Mouse (Mus musculus): Measurements from ENCODE around the gene Prkcb. TPM values are rescaled to one million over a fixed set of nuclear protein-coding genes. Genes with fewer than 3 reads are reported as not detected.

Gene Prkcb
- polyA plus RNA-seq, 1 experiment: 1.0 TPM

DNA sequence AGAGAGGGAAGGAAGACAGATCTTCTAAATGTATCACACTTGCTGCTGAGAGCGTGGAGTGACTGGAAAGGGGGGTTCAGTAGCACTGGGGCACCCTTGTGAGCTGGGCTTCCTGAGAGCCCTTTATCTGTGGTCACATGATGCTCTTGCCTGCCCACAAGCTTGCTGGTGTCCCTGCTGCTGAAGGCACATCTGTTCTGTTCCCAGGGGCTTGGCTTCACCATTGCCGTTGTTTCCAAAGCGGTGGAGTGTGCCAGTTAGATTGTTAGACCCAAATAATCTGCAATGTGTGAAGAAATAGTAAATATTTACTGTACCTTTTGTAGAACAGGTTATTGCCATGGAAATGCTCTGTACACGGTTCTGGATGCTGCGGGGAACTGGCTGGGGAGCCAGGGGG lies 101.6 kb downstream of the Prkcb start:
- no peaks in the 10 kb centered on the region for H3K4me1 ChIP-seq (ENCODE audit: control insufficient read depth, insufficient read depth, low read length)
- no peak overlapping the region for H3K4me3 ChIP-seq (ENCODE audit: insufficient read depth, low read length)
- TF ChIP-seq CTCF (IDR thresholded peaks at IDR 0.05; ENCODE audit: borderline replicate concordance, insufficient read depth, low read length) (no peak), POLR2A (IDR thresholded peaks at IDR 0.05; ENCODE audit: low read depth, low read length) (no peak)
- H3K27ac ChIP-seq (ENCODE audit: insufficient read depth, low read length): no peak overlapping the region

DNA sequence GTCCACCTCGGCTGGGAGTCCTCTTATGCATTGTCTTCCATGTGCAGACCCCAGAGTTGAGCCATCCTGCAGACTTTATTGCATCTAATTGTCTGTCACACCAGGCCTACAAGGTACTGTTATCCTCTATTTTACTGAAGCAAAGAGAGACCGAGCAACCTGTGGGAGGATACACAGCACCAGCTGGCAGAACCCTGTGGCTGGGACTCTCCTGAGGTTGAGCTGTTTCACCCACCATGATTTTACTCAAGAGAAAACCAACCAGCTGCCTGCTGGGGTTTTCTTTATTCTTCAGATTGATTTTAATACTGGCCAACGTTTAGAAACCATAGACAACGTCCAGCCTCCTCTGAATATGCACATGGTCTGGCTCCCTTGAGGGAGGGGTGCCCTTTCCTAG lies 102.1 kb downstream of the Prkcb start:
- Histone ChIP-seq H3K4me3 (ENCODE audit: insufficient read depth, low read length) (no peak overlapping the region), H3K27ac (ENCODE audit: insufficient read depth, low read length) (no peak overlapping the region), H3K4me1 (ENCODE audit: control insufficient read depth, insufficient read depth, low read length) (no peaks in the 10 kb centered on the region)
- no peak for TF ChIP-seq CTCF (IDR thresholded peaks at IDR 0.05; ENCODE audit: borderline replicate concordance, insufficient read depth, low read length)
- no peak for TF ChIP-seq POLR2A (IDR thresholded peaks at IDR 0.05; ENCODE audit: low read depth, low read length)

DNA sequence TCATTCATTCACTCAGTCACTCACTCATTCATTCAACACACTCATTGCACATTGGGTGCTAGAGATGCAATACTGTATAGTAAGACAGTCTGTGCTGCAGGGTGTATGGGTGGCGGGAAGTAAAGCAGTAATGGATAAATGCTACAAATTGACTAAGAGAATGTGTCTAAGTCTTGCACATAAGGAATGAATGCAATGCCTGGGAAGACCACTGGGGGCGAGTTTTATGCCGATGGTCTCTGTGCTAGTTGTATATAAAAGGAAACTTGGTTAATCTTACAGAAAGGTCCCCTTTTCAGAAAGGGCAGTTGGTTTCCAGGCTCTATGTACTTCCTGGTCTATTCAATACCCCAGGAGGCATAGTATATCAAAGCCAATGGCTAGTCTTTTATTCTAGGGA lies 102.8 kb downstream of the Prkcb start:
- TF ChIP-seq POLR2A (IDR thresholded peaks at IDR 0.05; ENCODE audit: low read depth, low read length): no peak
- no peak for TF ChIP-seq CTCF (IDR thresholded peaks at IDR 0.05; ENCODE audit: borderline replicate concordance, insufficient read depth, low read length)
- H3K27ac ChIP-seq (ENCODE audit: insufficient read depth, low read length): no peak overlapping the region
- no peaks in the 10 kb centered on the region for H3K4me1 ChIP-seq (ENCODE audit: control insufficient read depth, insufficient read depth, low read length)
- no peak overlapping the region for H3K4me3 ChIP-seq (ENCODE audit: insufficient read depth, low read length)

DNA sequence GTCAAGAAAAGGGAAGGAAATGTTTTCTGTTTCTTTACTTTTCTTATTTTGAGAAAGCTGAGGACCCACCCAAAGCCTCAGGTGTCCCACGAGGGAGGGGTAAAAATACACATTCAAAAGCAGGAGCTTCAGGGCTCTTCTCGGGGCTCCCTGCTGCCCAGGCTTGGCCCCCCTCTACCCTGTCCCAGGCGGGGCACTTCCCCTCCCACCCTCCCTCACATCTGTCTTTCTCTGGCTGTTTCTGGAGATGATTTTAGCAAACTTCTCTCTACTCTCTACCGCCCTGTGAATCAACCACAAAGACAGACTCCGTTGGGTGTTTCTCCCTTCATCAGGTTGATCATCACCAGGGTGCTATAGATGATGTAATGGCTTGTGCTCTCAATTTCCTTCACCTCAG lies 105.4 kb downstream of the Prkcb start:
- Histone ChIP-seq H3K4me3 (ENCODE audit: insufficient read depth, low read length) (no peak overlapping the region), H3K4me1 (ENCODE audit: control insufficient read depth, insufficient read depth, low read length) (no peaks in the 10 kb centered on the region), H3K27ac (ENCODE audit: insufficient read depth, low read length) (no peak overlapping the region)
- TF ChIP-seq CTCF (IDR thresholded peaks at IDR 0.05; ENCODE audit: borderline replicate concordance, insufficient read depth, low read length): no peak
- no peak for TF ChIP-seq POLR2A (IDR thresholded peaks at IDR 0.05; ENCODE audit: low read depth, low read length)

DNA sequence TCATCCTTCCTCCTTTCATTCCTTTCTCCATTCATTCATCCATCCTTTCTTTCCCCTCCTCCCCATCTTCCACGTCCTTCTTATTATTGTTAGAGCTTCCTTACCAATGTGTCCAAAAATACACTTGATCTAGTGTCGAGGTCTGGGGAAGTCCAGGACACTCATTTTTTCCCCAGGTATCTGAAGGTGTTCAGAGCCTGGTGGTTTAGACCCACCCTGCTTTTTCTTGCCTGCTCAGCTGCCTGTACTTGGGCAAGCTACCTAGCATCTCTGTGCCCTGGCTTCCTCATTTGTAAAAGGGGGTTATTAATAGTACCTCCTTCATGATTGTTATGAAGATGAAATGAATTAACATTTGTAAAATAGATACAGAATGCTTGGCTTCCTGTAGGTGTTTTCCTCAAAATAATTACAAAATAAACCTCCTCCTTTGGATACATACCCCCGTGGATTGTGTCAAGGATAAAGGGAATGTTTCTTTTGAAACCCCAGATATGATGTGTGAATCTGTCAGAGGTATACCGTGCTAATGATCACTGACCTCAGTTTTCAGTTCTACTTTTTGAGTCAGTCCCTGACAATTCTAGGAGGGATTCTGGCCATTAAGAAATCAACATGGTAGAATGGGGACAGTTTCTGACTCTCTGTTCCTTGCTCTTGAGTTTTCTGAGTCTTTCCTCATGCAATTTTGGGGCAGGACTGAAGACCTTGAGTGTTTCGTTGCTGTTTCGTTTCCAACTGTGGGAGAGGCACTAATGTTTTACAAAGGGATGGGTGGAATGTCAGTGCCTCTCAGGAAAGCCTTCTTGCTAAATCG lies 106.8 kb downstream of the Prkcb start:
- Histone ChIP-seq H3K4me1 (ENCODE audit: control insufficient read depth, insufficient read depth, low read length) (no peaks in the 10 kb centered on the region), H3K27ac (ENCODE audit: insufficient read depth, low read length) (no peak overlapping the region), H3K4me3 (ENCODE audit: insufficient read depth, low read length) (no peak overlapping the region)
- TF ChIP-seq POLR2A (IDR thresholded peaks at IDR 0.05; ENCODE audit: low read depth, low read length) (no peak), CTCF (IDR thresholded peaks at IDR 0.05; ENCODE audit: borderline replicate concordance, insufficient read depth, low read length) (no peak)

DNA sequence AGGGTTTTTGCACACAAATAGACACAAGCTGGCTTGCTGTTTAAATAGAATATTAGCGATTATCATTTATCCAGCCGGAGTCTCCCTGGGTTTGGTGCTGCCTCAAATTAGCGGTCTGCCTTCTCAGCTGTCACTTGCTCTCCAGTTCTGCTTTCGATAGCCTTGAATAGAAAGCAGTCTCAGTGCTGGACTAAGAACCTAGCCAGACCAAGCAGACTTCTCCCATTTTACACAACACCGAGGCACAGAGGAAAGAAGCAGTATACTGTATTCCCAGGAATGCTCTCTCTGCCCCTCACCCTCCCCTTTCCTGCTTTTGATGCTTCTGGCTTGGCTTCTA lies 107.4 kb downstream of the Prkcb start:
- Histone ChIP-seq H3K27ac (ENCODE audit: insufficient read depth, low read length) (no peak overlapping the region), H3K4me3 (ENCODE audit: insufficient read depth, low read length) (no peak overlapping the region), H3K4me1 (ENCODE audit: control insufficient read depth, insufficient read depth, low read length) (no peaks in the 10 kb centered on the region)
- TF ChIP-seq CTCF (IDR thresholded peaks at IDR 0.05; ENCODE audit: borderline replicate concordance, insufficient read depth, low read length) (no peak), POLR2A (IDR thresholded peaks at IDR 0.05; ENCODE audit: low read depth, low read length) (no peak)

DNA sequence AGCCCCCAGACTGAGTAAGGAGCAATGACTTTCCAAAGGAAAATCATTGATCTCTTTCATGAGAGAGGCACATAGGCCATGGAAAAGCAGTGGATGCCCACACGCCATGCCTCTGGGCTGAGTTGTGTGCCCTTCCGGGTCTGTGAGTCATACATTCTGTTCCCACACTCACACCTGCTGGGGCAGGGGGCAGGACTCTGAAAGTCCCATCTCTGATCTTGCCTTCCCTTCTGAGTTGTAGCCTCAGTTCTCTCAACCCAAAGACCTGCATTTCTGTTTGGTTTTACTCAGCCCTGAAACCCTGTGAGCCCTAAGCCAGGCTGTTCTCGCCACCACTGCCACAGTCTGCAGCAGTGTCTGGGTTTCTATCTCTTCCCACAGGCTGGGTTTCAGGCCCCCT lies 109.1 kb downstream of the Prkcb start:
- TF ChIP-seq POLR2A (IDR thresholded peaks at IDR 0.05; ENCODE audit: low read depth, low read length) (no peak), CTCF (IDR thresholded peaks at IDR 0.05; ENCODE audit: borderline replicate concordance, insufficient read depth, low read length) (no peak)
- H3K4me3 ChIP-seq (ENCODE audit: insufficient read depth, low read length): no peak overlapping the region
- no peaks in the 10 kb centered on the region for H3K4me1 ChIP-seq (ENCODE audit: control insufficient read depth, insufficient read depth, low read length)
- H3K27ac ChIP-seq (ENCODE audit: insufficient read depth, low read length): no peak overlapping the region

DNA sequence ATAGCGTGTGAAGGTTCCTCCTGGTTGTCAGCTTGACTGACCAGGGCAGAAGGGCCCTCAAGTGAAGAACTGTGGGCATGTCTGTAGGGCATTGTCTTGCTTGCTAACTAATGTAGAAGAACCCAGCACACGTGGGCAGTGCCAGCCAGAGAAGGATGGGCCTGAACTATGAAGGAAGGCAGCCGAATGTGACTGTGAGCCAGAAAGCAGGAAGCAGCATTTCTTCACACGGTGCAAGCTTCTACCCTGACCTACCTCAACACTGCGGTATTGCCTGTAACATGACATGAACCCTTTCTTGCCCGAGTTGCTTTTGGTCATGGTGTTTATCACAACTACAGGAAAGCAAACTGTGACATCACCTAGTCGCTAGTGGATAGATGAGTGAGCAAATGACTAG lies 113.5 kb downstream of the Prkcb start:
- Histone ChIP-seq H3K4me3 (ENCODE audit: insufficient read depth, low read length) (no peak overlapping the region), H3K27ac (ENCODE audit: insufficient read depth, low read length) (no peak overlapping the region), H3K4me1 (ENCODE audit: control insufficient read depth, insufficient read depth, low read length) (no peaks in the 10 kb centered on the region)
- no peak for TF ChIP-seq POLR2A (IDR thresholded peaks at IDR 0.05; ENCODE audit: low read depth, low read length)
- no peak for TF ChIP-seq CTCF (IDR thresholded peaks at IDR 0.05; ENCODE audit: borderline replicate concordance, insufficient read depth, low read length)

DNA sequence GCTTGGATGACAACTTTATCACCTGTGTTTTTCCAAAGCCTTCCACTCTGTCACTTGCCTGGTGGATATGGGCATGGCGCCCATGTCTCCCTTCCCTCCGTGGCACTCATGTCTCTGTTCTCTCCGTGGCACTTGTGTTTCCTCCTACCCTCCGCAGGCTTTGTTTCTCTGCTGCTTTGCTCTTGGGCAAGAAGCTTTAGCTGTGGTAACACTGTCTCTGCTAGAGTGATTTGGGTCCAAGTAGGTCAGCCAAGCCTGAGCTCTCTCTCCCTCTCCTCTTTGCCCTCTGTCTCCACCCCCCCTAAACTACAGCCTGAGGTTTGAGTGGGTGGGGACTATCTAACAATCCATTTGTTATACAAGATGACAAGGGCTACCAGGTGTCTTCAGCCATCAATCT lies 114.8 kb downstream of the Prkcb start:
- Histone ChIP-seq H3K27ac (ENCODE audit: insufficient read depth, low read length) (no peak overlapping the region), H3K4me1 (ENCODE audit: control insufficient read depth, insufficient read depth, low read length) (no peaks in the 10 kb centered on the region), H3K4me3 (ENCODE audit: insufficient read depth, low read length) (no peak overlapping the region)
- TF ChIP-seq POLR2A (IDR thresholded peaks at IDR 0.05; ENCODE audit: low read depth, low read length) (no peak), CTCF (IDR thresholded peaks at IDR 0.05; ENCODE audit: borderline replicate concordance, insufficient read depth, low read length) (no peak)

DNA sequence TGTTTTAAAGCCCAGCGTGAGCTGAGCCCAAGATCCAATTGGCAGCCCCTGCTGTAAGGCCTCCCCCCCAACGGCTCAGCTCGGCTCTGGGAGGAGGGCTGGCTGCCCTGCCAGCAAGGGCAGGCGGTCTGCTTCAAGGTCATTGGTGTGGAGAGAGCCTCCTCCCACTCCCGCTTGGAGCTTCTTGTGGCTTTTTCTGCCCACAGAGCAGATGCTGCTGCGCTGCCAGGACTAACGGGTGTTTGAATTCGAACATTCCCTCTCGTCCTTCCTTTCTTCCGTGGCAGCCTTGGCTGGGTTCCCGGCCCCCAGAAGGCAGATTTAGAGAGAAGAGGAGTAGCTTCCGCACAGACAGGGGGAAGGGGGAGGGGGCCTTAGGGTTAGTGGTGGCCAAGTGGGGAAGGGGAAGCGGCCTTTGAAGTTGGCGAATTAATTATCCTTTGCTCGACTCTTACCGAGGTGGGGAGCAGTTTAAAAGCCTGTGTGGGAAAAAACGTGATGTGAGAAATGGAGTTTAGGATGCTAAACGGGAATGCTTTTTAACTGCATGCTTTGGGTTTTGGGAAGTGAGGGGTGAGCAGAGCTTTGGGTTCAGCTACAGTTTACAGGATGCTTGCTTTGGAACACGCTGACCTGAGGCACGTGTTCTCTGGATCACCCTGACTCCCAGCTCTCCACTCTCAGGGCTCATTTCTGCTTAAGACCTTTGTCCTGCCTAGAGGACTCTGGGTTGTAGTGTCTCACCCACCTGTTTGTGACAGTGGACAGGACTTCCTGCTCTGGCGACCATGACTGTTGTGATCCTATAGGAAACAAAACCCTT lies 116.2 kb downstream of the Prkcb start:
- Histone ChIP-seq H3K4me3 (ENCODE audit: insufficient read depth, low read length) (no peak overlapping the region), H3K27ac (ENCODE audit: insufficient read depth, low read length) (no peak overlapping the region), H3K4me1 (ENCODE audit: control insufficient read depth, insufficient read depth, low read length) (no peaks in the 10 kb centered on the region)
- TF ChIP-seq POLR2A (IDR thresholded peaks at IDR 0.05; ENCODE audit: low read depth, low read length): no peak
- no peak for TF ChIP-seq CTCF (IDR thresholded peaks at IDR 0.05; ENCODE audit: borderline replicate concordance, insufficient read depth, low read length)

Measured in embryonic fibroblast, embryonic 13.5 days (primary cell).